Mouse (Mus musculus) liver, embryonic 14.5 days (tissue): ENCODE data around the gene Rab3d.

ENCODE experiments used
- CTCF ChIP-seq: IDR thresholded peaks from 2 replicates; pipeline ENCODE4 v1.5.1; 2016; ENCODE audit warnings: antibody characterized with exemption, low read depth, control low read depth
- EP300 ChIP-seq: IDR thresholded peaks from 2 replicates; pipeline ENCODE4 v1.6.1; 2016; ENCODE audit warnings: antibody characterized with exemption, low read depth

DNA sequence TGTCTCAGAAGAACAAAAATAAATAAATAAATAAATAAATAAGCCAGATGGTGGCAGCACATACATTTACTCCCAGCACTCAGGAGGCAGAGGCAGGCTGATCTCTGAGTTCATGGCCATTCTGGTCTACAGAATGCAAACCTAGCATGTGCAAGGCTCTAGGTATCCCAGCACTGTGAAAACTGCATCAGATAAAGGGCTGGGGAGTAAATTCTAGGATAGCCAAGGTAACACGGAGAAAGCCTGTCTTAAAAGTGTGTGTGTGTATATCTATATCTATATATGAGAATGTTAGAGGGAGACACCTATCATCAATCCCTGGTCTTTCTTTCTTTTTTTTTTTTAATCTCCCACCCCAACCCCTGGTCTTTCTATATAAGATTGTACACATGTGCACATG is 7.5 kb upstream of the Rab3d start:
- TF ChIP-seq CTCF (no peak), EP300 (no peak)
